Mouse (Mus musculus) frontal cortex, postnatal 25 days (tissue): ENCODE data around the gene Ago3.
A peak's percentile ranks its signal among the peaks of the same experiment; 100 is the strongest.

Experiments
- DNase-seq, 2 experiments: peaks; one replicate each; pipeline ENCODE4 v3.0.0; 2022; ENCODE audit warnings: low spot score in 2 of 2

The Ago3 gene

GRCm38 (mm10) chr4:126429347-126430079 is at the start of gene Ago3:
Ago3 (minus strand) TSS chr4:126429556.
- DNase-seq, result peak; percentile 75 to 87

- no peak for DNase-seq
Measured at GRCm38 (mm10) chr4:126473031-126473430, 43.7 kb upstream of the Ago3 start.

GRCm38 (mm10) chr4:126469334-126469733 is 40.0 kb upstream of the Ago3 start:
- no peak for DNase-seq

GRCm38 (mm10) chr4:126468925-126469324 is 39.6 kb upstream of the Ago3 start:
- DNase-seq, result peak in 1 of 2 experiments; percentile 27

- DNase-seq, result peak; percentile 81 to 91
Measured at GRCm38 (mm10) chr4:126468285-126468901, 39.0 kb upstream of the Ago3 start, which contains the start of gene Ago1. Ago1 (minus strand) TSS chr4:126468583.

GRCm38 (mm10) chr4:126467721-126468284 is 38.4 kb upstream of the Ago3 start:
- peak in 1 of 2 experiments; percentile 23 for DNase-seq

- no peak for DNase-seq
Measured at GRCm38 (mm10) chr4:126466251-126466750, 36.9 kb upstream of the Ago3 start.

- DNase-seq, result no peak
Measured at GRCm38 (mm10) chr4:126465843-126466242, 36.5 kb upstream of the Ago3 start.

GRCm38 (mm10) chr4:126464892-126465235 is 35.5 kb upstream of the Ago3 start:
- DNase-seq, result no peak

GRCm38 (mm10) chr4:126464189-126464891 is 35.0 kb upstream of the Ago3 start:
- DNase-seq, result no peak

GRCm38 (mm10) chr4:126455441-126455840 is 26.1 kb upstream of the Ago3 start:
- DNase-seq, result no peak

GRCm38 (mm10) chr4:126454547-126455254 is 25.3 kb upstream of the Ago3 start:
- DNase-seq, result no peak

- DNase-seq, result no peak
Measured at GRCm38 (mm10) chr4:126450268-126450667, 20.9 kb upstream of the Ago3 start.

- no peak for DNase-seq
Measured at GRCm38 (mm10) chr4:126447126-126447525, 17.8 kb upstream of the Ago3 start.

GRCm38 (mm10) chr4:126444528-126444927 is 15.2 kb upstream of the Ago3 start:
- no peak for DNase-seq

GRCm38 (mm10) chr4:126438261-126438660 is 8.9 kb upstream of the Ago3 start:
- no peak for DNase-seq

GRCm38 (mm10) chr4:126436268-126436667 is 6.9 kb upstream of the Ago3 start:
- no peak for DNase-seq

- no peak for DNase-seq
Measured at GRCm38 (mm10) chr4:126434094-126434493, 4.7 kb upstream of the Ago3 start.

- no peak for DNase-seq
Measured at GRCm38 (mm10) chr4:126433175-126433574, 3.8 kb upstream of the Ago3 start.

GRCm38 (mm10) chr4:126431746-126432145 is 2.4 kb upstream of the Ago3 start:
- no peak for DNase-seq

- no peak for DNase-seq
Measured at GRCm38 (mm10) chr4:126428682-126429346, 542 bp downstream of the Ago3 start.
